Mouse (Mus musculus) frontal cortex, adult (tissue): ENCODE results near the gene Map1s.

ENCODE experiments used
- ATAC-seq: cut with Nextera tagmentation; 2 replicates; pipeline ENCODE4 v1.9.2; 2017; ENCODE audit warnings: mild to moderate bottlenecking, moderate library complexity, mixed read lengths; ENCODE audit not compliant: low TSS enrichment

The Map1s gene

DNA sequence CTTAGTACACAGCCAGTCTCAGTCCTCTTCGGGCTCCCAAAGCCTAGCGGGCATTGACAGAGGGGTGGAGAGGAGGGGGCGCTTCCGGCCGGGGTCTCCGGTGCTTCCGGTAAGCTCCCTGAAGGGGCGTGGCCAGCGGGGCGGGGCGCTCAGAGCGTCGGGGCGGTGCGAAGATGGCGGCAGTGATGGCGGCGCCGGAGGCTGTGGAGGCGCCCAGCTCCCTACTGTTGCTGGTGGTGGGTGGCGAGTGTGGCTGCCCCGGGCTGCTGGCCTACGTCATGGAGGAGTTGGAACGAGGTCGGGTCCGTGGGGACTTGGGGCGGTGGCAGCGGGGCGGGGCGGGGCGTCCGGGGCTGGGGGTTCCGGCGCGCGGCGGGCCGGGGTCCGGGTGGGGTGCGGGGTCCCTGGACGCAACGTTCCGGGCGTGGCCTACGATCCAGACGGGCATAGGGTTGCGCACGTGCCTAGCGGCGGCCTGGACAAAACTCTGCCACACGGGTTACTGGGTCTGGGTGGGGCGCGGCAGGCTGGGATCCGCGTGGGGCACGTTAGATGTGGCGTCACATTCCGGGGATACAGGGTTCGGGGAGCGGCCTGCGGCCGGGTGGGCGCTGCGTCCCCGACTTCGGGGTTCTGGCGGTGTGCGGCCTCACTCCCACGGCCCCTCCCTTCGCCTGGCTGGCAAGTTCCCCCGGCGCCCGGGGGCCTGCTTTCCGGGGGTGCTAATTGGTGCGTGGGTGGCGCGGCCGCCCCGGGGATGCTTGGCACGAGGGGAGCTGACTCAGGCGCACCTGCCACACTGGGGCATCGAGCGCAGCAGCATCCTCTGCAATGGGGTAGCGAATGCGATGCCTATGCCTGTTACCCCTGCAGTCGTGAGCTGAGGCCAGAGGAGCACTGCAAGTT, at the start of gene Map1s:
TSS of gene Map1s (plus strand) at position 102 of the 906 bp plus-strand sequence.
- peak; percentile 87 for ATAC-seq

DNA sequence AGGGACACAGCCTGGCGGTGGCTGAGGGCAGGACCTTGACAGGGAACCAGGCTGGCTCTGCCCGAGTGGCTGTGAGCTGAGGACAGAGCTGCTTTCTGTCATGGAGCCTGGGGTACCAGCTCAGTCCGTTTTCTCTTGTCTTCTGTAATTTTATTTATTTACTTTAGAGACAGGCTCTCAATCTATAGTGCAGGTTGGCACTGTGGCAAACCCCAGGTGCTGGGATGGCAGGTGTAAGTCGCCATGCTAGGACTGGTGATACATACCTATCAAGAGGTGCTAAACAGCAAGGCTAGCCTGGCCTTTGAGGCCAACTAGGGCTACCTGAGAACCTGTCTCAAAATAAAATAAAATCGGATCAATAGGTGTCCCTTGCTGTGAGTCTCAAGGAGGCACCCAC, 49.7 kb upstream of the Map1s start:
- no peak for ATAC-seq

GRCm38 (mm10) chr8:70856541-70857197, 49.1 kb upstream of the Map1s start:
- ATAC-seq = peak; percentile 94

DNA sequence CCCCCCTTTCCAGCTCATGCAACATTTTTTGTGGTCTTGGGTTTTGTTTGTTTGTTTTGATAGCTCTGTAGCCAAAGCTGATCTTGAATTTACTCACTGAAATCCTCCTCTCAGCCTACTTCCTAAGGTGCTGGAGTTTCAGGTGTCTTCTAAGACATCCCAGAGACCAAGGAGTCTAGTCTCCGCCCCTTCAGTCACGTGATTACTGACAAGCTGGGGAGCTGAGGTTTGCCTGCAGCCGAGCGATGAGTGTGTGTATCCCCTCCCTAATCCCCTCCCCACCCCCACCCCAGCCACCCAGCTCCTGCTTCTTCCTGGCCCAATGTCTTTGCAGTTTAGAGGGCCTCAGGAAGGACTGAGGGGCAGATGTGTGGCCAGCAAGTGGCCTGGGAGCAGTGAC, 48.2 kb upstream of the Map1s start:
- no peak for ATAC-seq

GRCm38 (mm10) chr8:70862824-70863641, 42.7 kb upstream of the Map1s start, which contains the start of gene Kcnn1:
Gene Kcnn1 (minus strand): TSS chr8:70863258.
- ATAC-seq = no peak

DNA sequence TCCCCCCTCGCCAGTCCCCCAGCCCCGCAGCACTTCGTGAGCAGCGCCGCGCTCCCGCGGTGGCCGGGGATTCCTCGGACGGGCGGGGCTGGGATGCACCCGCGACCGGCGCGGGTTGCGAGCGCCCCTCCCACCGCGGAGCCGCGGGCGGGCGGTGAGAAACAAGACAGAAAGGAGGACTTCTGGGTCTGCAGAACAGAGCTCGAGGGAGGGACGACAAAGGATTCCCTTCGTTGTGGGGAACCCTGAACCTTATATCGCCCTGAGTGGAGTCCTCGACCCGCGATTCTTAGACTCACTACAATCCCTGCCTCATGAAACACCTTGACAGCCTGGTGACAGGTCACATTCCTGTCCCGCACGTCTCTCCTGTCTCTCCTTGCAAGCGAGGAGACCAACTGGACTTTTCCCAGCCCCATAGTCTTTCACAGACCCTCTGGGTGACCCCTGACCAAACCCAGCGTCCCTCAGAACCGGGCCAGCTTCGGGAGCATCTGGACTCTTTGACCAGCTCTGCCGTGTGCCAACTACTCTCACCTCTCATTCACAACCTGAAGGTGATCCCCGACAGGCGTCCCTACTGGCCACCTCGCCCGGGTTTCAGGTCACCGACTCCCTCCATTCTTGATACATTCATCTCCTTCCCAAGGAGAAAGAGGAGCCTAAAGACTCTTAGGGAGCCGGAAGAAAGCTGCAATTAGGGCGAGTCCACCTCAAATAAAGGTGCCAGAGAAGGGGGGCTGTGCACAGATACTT, 41.6 kb upstream of the Map1s start:
- no peak for ATAC-seq

DNA sequence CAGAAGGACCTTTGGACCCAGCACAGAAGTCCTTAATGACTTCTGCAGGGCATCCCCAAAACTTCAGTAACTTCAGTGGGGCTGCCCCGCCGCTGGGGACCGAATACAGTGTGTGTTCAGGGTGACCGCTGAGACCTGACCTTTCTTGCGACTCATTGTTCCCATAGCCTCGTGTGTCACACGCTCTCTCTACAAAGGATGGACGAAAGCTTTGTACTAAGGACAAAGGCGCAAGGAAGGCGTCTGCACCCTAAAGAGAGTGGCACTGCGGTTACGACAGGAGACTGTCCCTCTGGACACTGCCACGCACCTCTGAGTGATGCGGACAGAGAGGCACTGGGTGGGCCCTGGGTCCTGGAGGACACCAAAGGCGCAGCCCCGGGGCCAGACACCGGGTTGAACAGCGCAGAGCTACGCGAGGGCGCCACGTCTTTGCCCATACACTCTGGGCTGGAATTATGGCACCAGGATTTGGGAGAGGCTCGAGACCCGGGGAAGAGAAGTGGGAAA, 41.0 kb upstream of the Map1s start:
- 0 out of 2 replicates have a peak, but pooled peaks have one; percentile 1 for ATAC-seq

- peak; percentile 69 for ATAC-seq
Measured at GRCm38 (mm10) chr8:70865350-70866000, 40.3 kb upstream of the Map1s start.

DNA sequence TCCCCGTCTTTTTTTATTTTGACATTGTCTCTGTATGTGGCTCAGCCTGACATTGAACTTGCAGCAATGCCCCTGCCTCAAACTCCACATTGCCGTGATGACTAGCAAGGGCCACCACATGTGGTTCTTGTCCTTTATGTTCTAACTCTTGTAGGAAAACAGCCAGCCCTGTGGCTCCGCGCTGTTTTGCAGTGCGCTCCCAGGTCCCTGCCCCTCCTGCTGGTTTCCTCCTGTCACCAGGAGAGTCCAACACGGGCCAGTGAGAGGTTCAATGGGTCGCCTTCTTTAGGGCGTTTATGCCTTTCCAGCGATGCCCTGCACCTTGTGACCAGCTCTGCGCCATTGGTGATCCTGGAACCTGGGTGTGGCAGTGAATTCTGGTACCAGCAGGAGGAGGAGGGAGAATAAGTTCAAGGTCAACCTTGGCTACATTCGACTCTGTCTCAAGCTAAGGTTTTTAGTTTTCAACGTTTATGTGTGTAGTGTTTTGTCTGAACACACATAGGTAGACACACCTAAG, 39.7 kb upstream of the Map1s start:
- ATAC-seq = peak; percentile 4; the same call in 1 of the 2 replicates

DNA sequence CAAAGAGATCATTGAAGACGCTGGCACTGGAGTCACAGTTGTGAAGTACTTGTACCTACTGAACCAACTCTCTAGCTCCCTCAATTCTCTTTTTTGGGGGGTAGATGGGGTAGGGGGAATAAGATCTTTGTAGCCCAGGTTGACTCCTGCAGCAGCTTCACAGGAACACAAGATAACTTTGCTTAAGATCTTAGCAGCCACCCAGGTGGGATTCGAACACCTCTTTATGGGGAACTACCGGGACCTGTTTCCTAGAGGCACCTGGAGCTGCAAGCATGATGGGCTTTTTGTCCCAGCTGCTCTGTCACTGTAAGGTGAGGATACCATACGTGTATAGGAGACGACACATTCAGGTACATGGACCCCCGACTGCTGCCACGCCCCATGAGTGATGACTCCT, 39.2 kb upstream of the Map1s start:
- no peak for ATAC-seq

GRCm38 (mm10) chr8:70868559-70869198, 37.1 kb upstream of the Map1s start:
- ATAC-seq = no peak

DNA sequence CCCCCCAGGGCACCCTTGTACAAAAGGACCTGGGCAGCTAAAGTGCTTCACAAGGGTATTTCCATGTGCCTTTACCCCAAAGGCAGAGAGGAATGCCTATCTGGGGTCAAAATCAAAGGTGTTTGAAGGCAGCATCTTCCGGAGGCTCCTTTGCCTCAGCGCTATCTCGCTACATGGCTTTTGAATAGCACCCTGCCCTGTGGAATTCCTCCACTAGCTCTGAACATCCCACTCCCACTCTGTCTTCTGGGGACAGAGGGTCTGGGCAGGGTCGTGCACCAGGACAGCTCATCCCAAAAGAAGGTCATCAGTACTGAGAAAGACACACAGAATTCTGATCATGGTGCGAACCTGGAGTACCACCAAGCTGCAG, 36.5 kb upstream of the Map1s start:
- no peak for ATAC-seq

DNA sequence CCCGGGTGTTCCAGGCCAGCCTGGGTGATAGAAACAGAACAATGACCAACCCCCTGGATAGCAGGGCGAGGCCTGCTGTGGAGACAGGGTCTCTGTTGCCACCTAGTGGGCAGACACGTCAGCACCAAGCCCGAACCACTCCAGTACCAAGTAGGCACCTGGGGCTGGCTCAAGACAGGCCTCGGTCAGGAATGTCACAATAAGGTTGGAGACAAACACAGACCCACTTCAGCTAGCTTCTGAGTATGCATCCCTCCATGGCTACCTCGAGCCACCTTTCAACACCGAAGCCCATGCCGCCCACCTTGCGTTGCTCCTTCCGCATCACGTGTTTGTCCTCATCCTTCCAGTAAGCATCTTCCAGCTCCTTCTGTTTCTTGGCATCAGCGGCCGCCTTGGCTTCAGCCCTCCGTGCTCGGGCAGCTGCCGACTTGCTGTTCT, 36.1 kb upstream of the Map1s start:
- ATAC-seq = peak; percentile 31

DNA sequence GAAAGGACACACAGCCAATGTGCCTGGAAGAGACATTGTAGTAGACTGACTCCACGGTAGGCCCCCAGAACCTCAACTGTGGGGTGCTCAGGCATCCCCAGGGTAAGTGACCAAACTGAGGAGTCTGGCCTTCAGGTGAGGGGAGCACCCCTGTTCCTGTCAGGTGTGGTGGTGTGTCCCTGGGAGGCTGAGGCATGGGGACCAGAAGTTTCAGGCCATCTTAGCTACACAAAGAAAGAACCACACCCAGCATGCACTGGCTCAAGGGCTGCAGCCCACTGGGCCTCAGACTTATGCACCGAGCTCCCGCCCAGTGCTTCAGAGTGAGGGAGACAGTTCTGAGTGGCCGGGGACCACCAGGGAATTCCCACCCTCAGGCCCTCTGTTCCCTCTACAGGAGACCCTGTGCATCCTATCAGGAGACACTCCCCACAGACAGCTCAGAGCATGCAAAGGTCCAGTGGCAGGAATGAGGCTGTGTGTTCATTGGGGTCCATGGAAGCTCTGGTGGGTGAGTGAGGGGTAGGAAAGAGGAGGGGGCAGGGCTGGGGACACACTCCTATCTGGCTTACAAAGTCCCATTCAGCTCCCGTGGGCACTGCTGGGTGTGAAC, 34.4 kb upstream of the Map1s start:
- no peak for ATAC-seq

DNA sequence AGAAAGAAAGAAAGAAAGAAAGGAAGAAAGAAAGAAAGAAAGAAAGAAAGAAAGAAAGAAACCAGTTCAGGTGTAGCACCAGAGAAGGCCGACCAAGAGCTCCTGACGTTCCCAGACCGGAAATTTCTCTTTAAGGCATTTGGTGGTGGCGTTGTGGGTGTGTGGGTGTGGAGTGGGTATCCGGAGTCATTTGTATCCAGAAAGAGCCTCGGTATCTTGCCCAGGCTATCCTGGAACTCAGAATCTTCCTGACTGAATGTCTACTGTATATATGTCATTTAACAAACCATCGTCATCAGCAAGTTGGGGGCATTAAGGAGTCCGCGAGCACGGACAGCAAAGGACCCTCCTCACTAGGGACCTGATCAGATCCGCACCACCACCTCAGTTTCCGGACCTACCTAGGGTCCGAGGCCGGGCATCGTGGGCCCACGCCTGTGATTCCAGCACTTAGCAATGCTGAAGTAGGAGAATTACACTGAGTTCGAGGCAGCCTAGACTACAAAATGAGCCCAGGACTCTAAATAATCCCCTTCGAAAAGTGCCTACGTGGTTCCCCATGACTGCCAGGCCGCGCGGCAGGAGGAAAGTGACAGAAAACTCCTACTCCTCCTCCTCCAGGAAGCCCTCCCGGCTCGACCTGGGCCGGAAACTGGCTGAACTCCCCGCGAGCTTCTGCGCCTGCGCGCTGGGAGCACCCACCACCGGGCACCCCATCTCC, 32.9 kb upstream of the Map1s start:
- no peak for ATAC-seq

DNA sequence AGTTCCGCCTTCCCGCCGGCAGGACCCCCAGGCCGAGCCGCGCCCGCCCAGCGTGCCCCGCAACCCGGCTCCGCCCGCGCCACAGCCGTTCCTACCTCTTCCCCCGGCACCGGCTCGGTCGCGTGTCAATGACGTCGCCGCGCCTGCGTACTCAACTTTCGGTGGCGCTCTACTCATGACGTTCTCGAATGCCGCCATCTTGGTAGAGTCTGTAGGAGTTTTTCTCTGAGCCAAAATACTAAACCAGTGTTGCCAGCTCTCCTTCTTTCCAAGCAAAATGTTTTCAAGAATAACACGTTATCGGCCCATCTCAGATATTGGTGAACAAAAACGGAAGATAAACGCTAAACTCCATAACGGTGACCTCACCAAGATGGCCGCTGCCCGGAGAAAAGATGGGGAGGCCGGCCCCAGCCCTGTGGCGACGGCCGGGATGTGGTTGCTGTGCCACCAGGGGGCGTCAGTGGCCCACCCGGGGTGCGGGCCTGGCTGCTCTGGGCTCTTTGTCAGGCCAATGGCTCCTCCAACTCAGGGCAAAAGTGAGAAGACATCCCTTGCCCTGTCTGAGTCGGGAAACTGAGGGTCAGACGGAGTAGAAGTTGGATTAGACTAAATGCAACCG, 32.3 kb upstream of the Map1s start, which contains the start of gene Ccdc124:
TSS of gene Ccdc124 (minus strand) at position 572 of the 622 bp plus-strand sequence.
- peak; percentile 73 for ATAC-seq

- ATAC-seq = no peak
Measured at GRCm38 (mm10) chr8:70874441-70874840, 31.3 kb upstream of the Map1s start.

DNA sequence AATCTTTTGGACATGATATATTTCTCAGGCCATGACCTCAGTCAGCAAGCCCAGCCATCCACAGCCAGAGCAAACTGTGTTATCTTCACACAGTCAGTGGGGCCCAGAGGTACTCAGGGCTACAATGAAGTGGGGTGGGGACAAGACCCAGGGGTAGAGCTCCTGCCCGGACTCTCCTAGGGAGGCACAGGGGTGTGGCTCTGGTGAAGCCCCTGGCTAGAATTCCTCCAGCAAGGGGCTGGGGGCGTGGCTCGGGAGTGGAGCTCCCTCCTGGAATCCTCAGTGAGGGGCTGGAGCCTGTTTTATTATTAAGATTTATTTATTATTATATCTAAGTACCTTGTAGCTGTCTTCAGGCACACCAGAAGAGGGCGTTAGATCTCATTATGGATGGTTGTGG, 29.4 kb upstream of the Map1s start:
- no peak for ATAC-seq
